Mouse (Mus musculus) ES-E14 (cell line): ENCODE measurements around the gene Zfp341. TPM values are rescaled to one million over a fixed set of nuclear protein-coding genes. Genes with fewer than 3 reads are reported as not detected.

Experiments used
- DNase-seq: peaks from one replicate; pipeline ENCODE4 v3.0.0-alpha.2; 2013; ENCODE audit warnings: low read depth, low spot score
- H3K27ac ChIP-seq: 2 replicates; pipeline ENCODE4 v1.5.1; 2012; ENCODE audit warnings: low read depth, mild to moderate bottlenecking, low read length, moderate library complexity, mixed read lengths; ENCODE audit not compliant: poor library complexity, insufficient read depth, severe bottlenecking
- H3K36me3 ChIP-seq: 2 replicates; pipeline ENCODE4 v1.6.1; 2012; ENCODE audit warnings: mild to moderate bottlenecking, low read length, moderate library complexity, mixed read lengths; ENCODE audit not compliant: control insufficient read depth, poor library complexity, insufficient read depth, severe bottlenecking
- H3K4me1 ChIP-seq, 2 experiments: fragments of 150-350 bp in 1 of 2; sonication (generic) in 1 of 2; 2 replicates each; pipeline ENCODE4 v1.6.1; 2012; ENCODE audit warnings: low read length in 2 of 2, mild to moderate bottlenecking in 1 of 2, mixed read lengths in 1 of 2; ENCODE audit not compliant: control insufficient read depth in 2 of 2, insufficient read depth in 2 of 2, poor library complexity in 1 of 2
- H3K4me3 ChIP-seq, 2 experiments: fragments of 150-350 bp in 1 of 2; sonication (generic) in 1 of 2; 2 replicates each; pipeline ENCODE4 v1.5.1; 2012; ENCODE audit warnings: low read length in 2 of 2, low read depth in 1 of 2, mild to moderate bottlenecking in 1 of 2, mixed read lengths in 1 of 2; ENCODE audit not compliant: insufficient read depth in 1 of 2, poor library complexity in 1 of 2, severe bottlenecking in 1 of 2
- H3K9ac ChIP-seq: 2 replicates; pipeline ENCODE4 v1.6.1; 2012; ENCODE audit warnings: low read depth, mild to moderate bottlenecking, low read length, mixed read lengths; ENCODE audit not compliant: poor library complexity, insufficient read depth, severe bottlenecking
- H3K9me3 ChIP-seq: fragments of 150-350 bp; sonication (generic); 2 replicates; pipeline ENCODE4 v1.6.1; 2012; ENCODE audit warnings: low read depth, mild to moderate bottlenecking, low read length; ENCODE audit not compliant: control insufficient read depth, insufficient read depth
- CHD2 ChIP-seq: IDR thresholded peaks from 2 replicates; pipeline ENCODE4 v1.6.1; 2014; ENCODE audit warnings: mild to moderate bottlenecking, low read depth, low read length, inconsistent platforms
- HCFC1 ChIP-seq: IDR thresholded peaks from 2 replicates; pipeline ENCODE4 v1.6.1; 2012; ENCODE audit warnings: low read length, inconsistent platforms, borderline replicate concordance; ENCODE audit not compliant: insufficient read depth
- MAFK ChIP-seq: IDR thresholded peaks from 2 replicates; pipeline ENCODE4 v1.6.1; 2014; ENCODE audit warnings: mild to moderate bottlenecking, low read depth, low read length, inconsistent platforms; ENCODE audit not compliant: insufficient read depth
- ZC3H11A ChIP-seq: IDR thresholded peaks from 2 replicates; pipeline ENCODE4 v1.6.1; 2012; ENCODE audit warnings: low read depth, mild to moderate bottlenecking, inconsistent platforms, low read length, borderline replicate concordance
- ZNF384 ChIP-seq: IDR thresholded peaks from 2 replicates; pipeline ENCODE4 v1.6.1; 2012; ENCODE audit warnings: low read depth, low read length, inconsistent platforms
- in situ Hi-C, 2 experiments: fragments of 600-800 bp; cut with MboI; formaldehyde crosslinking; loops; one replicate each; pipeline ENCODE4 v1.15.1; 2025; ENCODE audit warnings: low sequenced_read_pairs in 2 of 2, inconsistent platforms in 1 of 2; ENCODE audit not compliant: unreplicated experiment in 2 of 2
- total RNA-seq: library from RNA; depleted of rRNA; stranded (reverse); fragments of 300-350 nt; gene quantifications from 2 replicates; pipeline ENCODE4 v1.2.3, GENCODE M21; 2012

Gene Zfp341
- total RNA-seq, 1 experiment = 3.2 TPM

GRCm38 (mm10) chr2:154583906-154584872, 28.9 kb upstream of the Zfp341 start:
- Histone ChIP-seq H3K27ac (no peak overlapping the region), H3K4me3 (no peak overlapping the region), H3K9me3 (no peaks in the 10 kb centered on the region), H3K4me1 (peaks cover 0 to 9% of the 10 kb centered on the region in 2 experiments; a peak in 1 of 4 replicates), H3K9ac (no peak overlapping the region), H3K36me3 (no peaks in the 10 kb centered on the region)
- DNase-seq = no peak
- in situ Hi-C loops = no loop called here
- TF ChIP-seq MAFK (no peak), HCFC1 (no peak), ZNF384 (no peak), ZC3H11A (no peak), CHD2 (no peak)

GRCm38 (mm10) chr2:154584931-154585601, 28.0 kb upstream of the Zfp341 start:
- H3K9ac ChIP-seq = no peak overlapping the region
- DNase-seq = no peak
- H3K36me3 ChIP-seq = no peaks in the 10 kb centered on the region
- in situ Hi-C loops = no loop called here
- TF ChIP-seq ZC3H11A (no peak), MAFK (no peak), HCFC1 (no peak), CHD2 (no peak), ZNF384 (no peak)
- no peak overlapping the region for H3K27ac ChIP-seq
- no peaks in the 10 kb centered on the region for H3K9me3 ChIP-seq
- peaks cover 0 to 9% of the 10 kb centered on the region in 2 experiments; a peak in 1 of 4 replicates for H3K4me1 ChIP-seq
- H3K4me3 ChIP-seq = no peak overlapping the region

GRCm38 (mm10) chr2:154586405-154586804, 26.7 kb upstream of the Zfp341 start:
- H3K27ac ChIP-seq = no peak overlapping the region
- no peak for DNase-seq
- H3K4me1 ChIP-seq = peaks cover 0 to 9% of the 10 kb centered on the region in 2 experiments; a peak in 1 of 4 replicates
- no peaks in the 10 kb centered on the region for H3K36me3 ChIP-seq
- H3K4me3 ChIP-seq = no peak overlapping the region
- no peaks in the 10 kb centered on the region for H3K9me3 ChIP-seq
- TF ChIP-seq MAFK (no peak), ZC3H11A (peak; percentile 33; the same call in 1 of the 2 replicates)
- H3K9ac ChIP-seq = no peak overlapping the region
- in situ Hi-C loops = no loop called here

- no peak for DNase-seq
- H3K36me3 ChIP-seq = no peaks in the 10 kb centered on the region
- H3K27ac ChIP-seq = no peak overlapping the region
- H3K9ac ChIP-seq = no peak overlapping the region
- no peak overlapping the region for H3K4me3 ChIP-seq
- in situ Hi-C loops = no loop called here
- no peak for TF ChIP-seq ZC3H11A
- no peak for TF ChIP-seq ZNF384
- TF ChIP-seq MAFK = no peak
- TF ChIP-seq CHD2 = no peak
- no peak for TF ChIP-seq HCFC1
- H3K4me1 ChIP-seq = 0 out of 4 replicates have a peak, but pooled peaks cover 0 to 3% of the 10 kb centered on the region in 2 experiments
- no peaks in the 10 kb centered on the region for H3K9me3 ChIP-seq
Observed at GRCm38 (mm10) chr2:154589051-154589450, 24.0 kb upstream of the Zfp341 start.
